26 mouse cellular contexts compared by ENCODE assay signal in the genomic region with DNA sequence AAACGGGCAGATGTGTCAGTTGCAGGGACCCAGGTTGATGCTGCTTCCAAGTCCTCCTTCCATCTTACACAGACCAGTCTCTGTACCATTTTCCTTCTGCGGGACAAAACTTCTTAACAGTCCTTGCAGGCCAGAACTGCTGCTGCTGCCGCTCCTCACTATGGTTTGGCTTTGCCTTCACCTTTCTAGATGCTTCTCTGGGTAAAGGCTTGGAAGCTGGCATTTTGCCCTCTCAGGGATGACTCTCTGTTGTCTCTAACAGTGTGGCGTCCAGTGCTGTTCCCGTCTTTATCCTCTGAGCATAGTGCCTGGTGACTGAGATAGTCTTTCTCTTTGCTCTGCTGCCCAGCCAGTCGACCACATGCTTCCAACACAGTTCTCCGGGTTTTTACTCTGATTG.
"Had no signal": no experiment of that assay in that cellular context is flagged by ENCODE, and none has a peak within 500 bp of the region (broad histone marks: within the 10 kb centered on the region; RNA-seq: fewer than 3 reads in every experiment).

No protein-coding gene starts in this region.

- H3K36me3 ChIP-seq: embryonic facial prominence, embryonic 15.5 days had no signal

- H3K9me3 ChIP-seq: embryonic facial prominence, embryonic 10.5 days; embryonic facial prominence, embryonic 12.5 days; embryonic facial prominence, embryonic 13.5 days; embryonic facial prominence, embryonic 15.5 days; forebrain, embryonic 10.5 days; forebrain, embryonic 12.5 days; forebrain, embryonic 13.5 days; forebrain, embryonic 15.5 days; heart, embryonic 10.5 days had no signal

- DNase-seq: cerebellum, adult 9-11 months; cerebellum, postnatal 10 days; cerebellum, postnatal 14 days; cerebellum, postnatal 25 days; cerebellum, postnatal 36 days; embryo, embryonic 11 days; forebrain, postnatal 0 days; gastrocnemius, adult 2 months; gastrocnemius, postnatal 10 days; gastrocnemius, postnatal 14 days; gastrocnemius, postnatal 25 days; gastrocnemius, postnatal 36 days; heart, adult 18-20 months; heart, adult 2 months had no signal

- H3K4me3 ChIP-seq: embryonic facial prominence, embryonic 10.5 days; embryonic facial prominence, embryonic 12.5 days; embryonic facial prominence, embryonic 13.5 days; embryonic facial prominence, embryonic 15.5 days; erythroblast, embryonic 14.5 days; forebrain, embryonic 10.5 days; forebrain, embryonic 12.5 days; forebrain, embryonic 13.5 days; forebrain, embryonic 15.5 days; gastrocnemius, adult 2 months; heart, adult 2 months; heart, embryonic 10.5 days had no signal

- H3K27ac ChIP-seq: embryonic facial prominence, embryonic 10.5 days; embryonic facial prominence, embryonic 12.5 days; embryonic facial prominence, embryonic 13.5 days; embryonic facial prominence, embryonic 15.5 days; forebrain, embryonic 10.5 days; forebrain, embryonic 12.5 days; forebrain, embryonic 13.5 days; forebrain, embryonic 15.5 days; gastrocnemius, adult 2 months; heart, embryonic 10.5 days had no signal

- H3K27me3 ChIP-seq: embryonic facial prominence, embryonic 12.5 days; embryonic facial prominence, embryonic 13.5 days; embryonic facial prominence, embryonic 15.5 days; forebrain, embryonic 12.5 days; forebrain, embryonic 13.5 days; forebrain, embryonic 15.5 days had no signal

- ATAC-seq: forebrain, embryonic 13.5 days; forebrain, embryonic 14.5 days; forebrain, embryonic 15.5 days; forebrain, embryonic 16.5 days; forebrain, postnatal 0 days had no signal

- H3K4me2 ChIP-seq: embryonic facial prominence, embryonic 12.5 days; embryonic facial prominence, embryonic 13.5 days; embryonic facial prominence, embryonic 15.5 days; forebrain, embryonic 12.5 days; forebrain, embryonic 13.5 days; forebrain, embryonic 15.5 days had no signal

- H3K4me1 ChIP-seq: embryonic facial prominence, embryonic 10.5 days; embryonic facial prominence, embryonic 12.5 days; embryonic facial prominence, embryonic 13.5 days; embryonic facial prominence, embryonic 15.5 days; forebrain, embryonic 10.5 days; forebrain, embryonic 12.5 days; forebrain, embryonic 13.5 days; forebrain, embryonic 15.5 days had no signal

- H3K9ac ChIP-seq: embryonic facial prominence, embryonic 12.5 days; embryonic facial prominence, embryonic 13.5 days; embryonic facial prominence, embryonic 15.5 days; forebrain, embryonic 12.5 days; forebrain, embryonic 13.5 days; forebrain, embryonic 15.5 days; forebrain, postnatal 0 days had no signal
